Mouse (Mus musculus): ENCODE measurements around the gene Rad52. TPM values are rescaled to one million over a fixed set of nuclear protein-coding genes. Genes with fewer than 3 reads are reported as not detected.

Rad52 gene
- polyA plus RNA-seq, 1 experiment from 2014 or later, result 23.4 TPM

DNA sequence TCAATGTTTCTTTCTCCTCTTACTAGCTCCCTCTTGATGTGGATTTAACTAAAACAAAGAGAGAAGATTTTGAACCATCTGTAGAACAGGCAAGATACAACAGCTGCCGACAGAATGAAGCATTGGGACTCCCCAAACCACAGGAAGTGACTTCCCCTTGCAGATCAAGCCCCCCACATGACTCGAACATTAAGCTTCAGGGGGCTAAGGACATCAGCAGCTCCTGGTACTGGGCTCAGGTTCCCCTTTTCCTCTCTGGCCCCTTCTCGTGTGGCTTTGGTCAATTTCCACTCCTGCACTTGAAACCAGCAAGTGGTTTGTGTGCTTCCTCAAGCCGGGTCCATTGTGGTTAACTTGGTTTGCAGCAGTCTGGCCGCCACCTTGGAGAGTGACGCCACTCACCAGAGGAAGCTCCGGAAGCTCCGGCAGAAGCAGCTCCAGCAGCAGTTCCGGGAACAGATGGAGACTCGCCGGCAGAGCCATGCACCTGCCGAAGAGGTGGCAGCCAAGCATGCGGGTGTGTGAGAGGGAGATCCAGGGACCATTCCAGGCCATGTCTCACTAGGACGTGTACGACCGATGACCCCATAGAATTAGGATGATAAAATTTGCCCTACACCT, 16.2 kb downstream of the Rad52 start:
- no peak overlapping the region for H3K27ac ChIP-seq (replicated peaks)
- H3K27me3 ChIP-seq (ENCODE audit: low read depth, poor library complexity, severe bottlenecking), result no peaks in the 10 kb centered on the region
- H3K4me1 ChIP-seq, result no peaks in the 10 kb centered on the region
- 88% methylated on average over 16 of the region's 16 CpGs for WGBS
- no peaks in the 10 kb centered on the region for H3K9me3 ChIP-seq (replicated peaks)
- no peak for DNase-seq (ENCODE audit: low spot score)
- peaks cover 93% of the 10 kb centered on the region for H3K36me3 ChIP-seq
- H3K4me3 ChIP-seq, result no peak overlapping the region

GRCm38 (mm10) chr6:119922136-119922535, 19.6 kb downstream of the Rad52 start:
- peaks cover 96% of the 10 kb centered on the region for H3K36me3 ChIP-seq

GRCm38 (mm10) chr6:119922544-119922943, 20.0 kb downstream of the Rad52 start:
- no peak for DNase-seq (ENCODE audit: low spot score)
- Histone ChIP-seq H3K4me1 (no peaks in the 10 kb centered on the region), H3K4me3 (no peak overlapping the region), H3K9me3 (replicated peaks) (no peaks in the 10 kb centered on the region), H3K27me3 (ENCODE audit: low read depth, poor library complexity, severe bottlenecking) (no peaks in the 10 kb centered on the region), H3K36me3 (peaks cover 96% of the 10 kb centered on the region), H3K27ac (replicated peaks) (no peak overlapping the region)
- WGBS, result 90% methylated on average over 4 of the region's 4 CpGs

More at GRCm38 (mm10) chr6:119922136-119922535, 19.6 kb downstream of the Rad52 start:
- Histone ChIP-seq H3K4me3 (no peak overlapping the region), H3K27ac (replicated peaks) (no peak overlapping the region), H3K9me3 (replicated peaks) (no peaks in the 10 kb centered on the region), H3K27me3 (ENCODE audit: low read depth, poor library complexity, severe bottlenecking) (no peaks in the 10 kb centered on the region), H3K4me1 (no peaks in the 10 kb centered on the region)
- 91% methylated on average over 3 of the region's 3 CpGs for WGBS
- DNase-seq (ENCODE audit: low spot score), result no peak

GRCm38 (mm10) chr6:119924235-119925005, 21.9 kb downstream of the Rad52 start:
- WGBS, result 58% methylated on average over 4 of the region's 4 CpGs
- no peaks in the 10 kb centered on the region for H3K4me1 ChIP-seq

More at GRCm38 (mm10) chr6:119924235-119925005, 21.9 kb downstream of the Rad52 start:
- no peak for DNase-seq (ENCODE audit: low spot score)
- Histone ChIP-seq H3K36me3 (peaks cover 98% of the 10 kb centered on the region), H3K9me3 (replicated peaks) (no peaks in the 10 kb centered on the region), H3K27ac (replicated peaks) (no peak overlapping the region), H3K27me3 (ENCODE audit: low read depth, poor library complexity, severe bottlenecking) (no peaks in the 10 kb centered on the region), H3K4me3 (no peak overlapping the region)

Other genes with a start within 250 kb of the Rad52 start
- 21.3 and 22.3 TPM in 2 replicates for gene Erc1, start 54.5 kb upstream of the Rad52 start, polyA plus RNA-seq (2016; fragmentation: Nextera tagmentation; extraction: Ambion mirVana)
- 44.1 and 50.7 TPM in 2 replicates for gene Wnk1, start 136.0 kb downstream of the Rad52 start, polyA plus RNA-seq (2016; fragmentation: Nextera tagmentation; extraction: Ambion mirVana)
- not detected in 2 replicates for gene Ninj2, start 190.7 kb downstream of the Rad52 start, polyA plus RNA-seq (2016; fragmentation: Nextera tagmentation; extraction: Ambion mirVana)